Mouse (Mus musculus): ENCODE measurements around the gene Ccnd3. TPM values are rescaled to one million over a fixed set of nuclear protein-coding genes. Genes with fewer than 3 reads are reported as not detected.

Gene Ccnd3
- polyA plus RNA-seq, 2 experiments, result 349 to 520 TPM

DNA sequence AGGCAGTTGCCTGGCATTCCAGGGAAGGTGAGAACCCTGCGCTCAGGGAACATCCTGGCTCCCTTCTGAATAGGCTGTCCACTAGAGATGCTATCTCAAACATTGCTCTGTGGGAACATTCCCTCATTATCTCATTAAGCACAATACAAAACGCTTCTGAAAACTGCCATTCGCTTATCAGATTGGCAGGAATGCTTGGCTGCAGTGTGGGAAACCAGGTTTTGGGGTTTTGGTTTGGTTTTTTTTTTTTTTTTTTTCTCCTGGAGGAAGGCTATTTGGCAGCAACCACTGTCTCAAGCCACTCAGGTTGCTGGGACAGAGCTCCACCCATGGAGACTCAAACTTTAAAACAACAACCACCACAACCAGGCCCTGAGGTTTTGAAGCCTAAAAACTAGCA lies 25.0 kb upstream of the Ccnd3 start:
- WGBS, result 60% methylated on average over 3 of the region's 3 CpGs

DNA sequence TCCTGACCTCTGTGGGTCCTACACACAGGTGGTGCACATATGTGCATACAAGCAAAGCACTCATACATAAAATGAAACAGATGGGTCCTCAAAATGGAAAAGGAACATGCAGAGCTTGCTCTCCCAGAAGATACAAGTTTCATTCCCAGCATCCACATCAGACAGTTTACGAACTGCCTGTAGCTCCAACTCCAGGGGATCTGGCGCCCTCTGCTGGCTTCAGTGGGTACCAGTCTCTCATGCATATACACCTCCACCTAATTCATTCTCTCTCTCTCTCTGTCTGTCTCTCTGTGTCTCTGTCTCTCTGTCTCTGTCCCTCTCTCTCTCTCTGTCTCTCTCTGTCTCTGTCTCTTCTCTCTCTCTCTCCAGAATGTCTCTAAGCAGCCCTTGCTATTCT lies 22.4 kb upstream of the Ccnd3 start:
- H3K9me3 ChIP-seq (ENCODE audit: control insufficient read depth, low read length), result no peaks in the 10 kb centered on the region
- ATAC-seq (ENCODE audit: low FRiP score, low read depth) (no peak), DNase-seq (ENCODE audit: low spot score) (no peak)
- H3K4me1 ChIP-seq (ENCODE audit: control insufficient read depth, insufficient read depth, low read length), result 0 out of 2 replicates have a peak, but pooled peaks cover 9% of the 10 kb centered on the region
- no peak overlapping the region for H3K4me3 ChIP-seq (replicated peaks; ENCODE audit: low read length)
- H3K27me3 ChIP-seq (ENCODE audit: control insufficient read depth, insufficient read depth, low read length), result no peaks in the 10 kb centered on the region
- no peak overlapping the region for H3K27ac ChIP-seq (replicated peaks; ENCODE audit: low read depth, low read length)
- no peak for TF ChIP-seq POLR2A (IDR thresholded peaks at IDR 0.05; ENCODE audit: borderline replicate concordance, extremely low read depth, insufficient read depth, insufficient read length)
- H3K4me2 ChIP-seq (replicated peaks; ENCODE audit: low read depth, low read length, severe bottlenecking), result no peak overlapping the region
- 47% methylated on average over 2 of the region's 2 CpGs for WGBS
- H3K9ac ChIP-seq (ENCODE audit: low read depth, low read length, severe bottlenecking), result no peak overlapping the region
- H3K36me3 ChIP-seq (ENCODE audit: control insufficient read depth, insufficient read depth, low read length), result 0 out of 2 replicates have a peak, but pooled peaks cover 2% of the 10 kb centered on the region

More for the DNA sequence above, 25.0 kb upstream of the Ccnd3 start:
- Histone ChIP-seq H3K4me2 (replicated peaks; ENCODE audit: low read depth, low read length, severe bottlenecking) (no peak overlapping the region), H3K27me3 (ENCODE audit: control insufficient read depth, insufficient read depth, low read length) (no peaks in the 10 kb centered on the region), H3K9me3 (ENCODE audit: control insufficient read depth, low read length) (no peaks in the 10 kb centered on the region), H3K9ac (ENCODE audit: low read depth, low read length, severe bottlenecking) (no peak overlapping the region), H3K4me1 (ENCODE audit: control insufficient read depth, insufficient read depth, low read length) (0 out of 2 replicates have a peak, but pooled peaks cover 4% of the 10 kb centered on the region), H3K27ac (replicated peaks; ENCODE audit: low read depth, low read length) (no peak overlapping the region), H3K36me3 (ENCODE audit: control insufficient read depth, insufficient read depth, low read length) (no peaks in the 10 kb centered on the region), H3K4me3 (replicated peaks; ENCODE audit: low read length) (no peak overlapping the region)
- TF ChIP-seq POLR2A (IDR thresholded peaks at IDR 0.05; ENCODE audit: borderline replicate concordance, extremely low read depth, insufficient read depth, insufficient read length), result no peak
- no peak for DNase-seq (ENCODE audit: low spot score)
- no peak for ATAC-seq (ENCODE audit: low FRiP score, low read depth)

DNA sequence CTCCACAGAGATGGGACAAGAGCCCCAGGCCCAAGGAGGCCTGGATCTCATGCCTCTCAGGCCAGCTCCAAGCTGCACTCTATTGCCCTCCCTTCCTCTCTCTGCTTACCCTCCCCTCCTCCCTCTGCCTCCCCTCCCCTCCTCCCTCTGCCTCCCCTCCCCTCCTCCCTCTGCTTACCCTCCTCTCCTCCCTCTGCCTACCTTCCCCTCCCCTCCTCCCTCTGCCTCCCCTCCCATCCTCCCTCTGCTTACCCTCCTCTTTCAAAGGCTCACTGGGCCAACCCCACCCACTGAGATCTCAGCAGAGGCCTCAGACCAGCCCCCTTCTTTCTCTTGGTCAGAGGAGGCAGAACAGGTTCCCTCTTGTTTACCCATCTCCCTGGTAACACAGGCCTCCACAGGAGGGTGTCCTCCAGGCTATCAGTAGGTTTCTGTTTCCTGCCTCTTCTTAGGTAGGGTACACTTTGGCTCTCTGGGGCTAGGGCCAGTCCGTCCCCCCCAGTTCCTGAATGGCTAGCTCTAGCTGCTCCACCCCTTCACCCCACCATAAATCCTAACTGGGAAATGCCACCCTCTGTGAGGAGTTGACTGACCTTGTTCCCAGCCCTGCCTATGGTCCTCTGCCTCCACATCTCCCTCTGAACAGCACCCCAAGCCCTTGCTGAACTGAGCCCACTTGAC lies 20.5 kb upstream of the Ccnd3 start:
- Histone ChIP-seq H3K27me3 (ENCODE audit: control insufficient read depth, insufficient read depth, low read length) (no peaks in the 10 kb centered on the region), H3K4me2 (replicated peaks; ENCODE audit: low read depth, low read length, severe bottlenecking) (no peak overlapping the region), H3K4me3 (replicated peaks; ENCODE audit: low read length) (no peak overlapping the region), H3K27ac (replicated peaks; ENCODE audit: low read depth, low read length) (no peak overlapping the region; the same call in 1 of the 2 replicates), H3K9ac (ENCODE audit: low read depth, low read length, severe bottlenecking) (no peak overlapping the region), H3K4me1 (ENCODE audit: control insufficient read depth, insufficient read depth, low read length) (0 out of 2 replicates have a peak, but pooled peaks cover 9% of the 10 kb centered on the region), H3K9me3 (ENCODE audit: control insufficient read depth, low read length) (no peaks in the 10 kb centered on the region), H3K36me3 (ENCODE audit: control insufficient read depth, insufficient read depth, low read length) (peaks cover 20% of the 10 kb centered on the region)
- DNase-seq (ENCODE audit: low spot score), result no peak
- peak; percentile 45; the same call in 1 of the 2 replicates for ATAC-seq (ENCODE audit: low FRiP score, low read depth)
- WGBS, result 28% methylated on average over 1 of the region's 1 CpGs
- no peak for TF ChIP-seq POLR2A (IDR thresholded peaks at IDR 0.05; ENCODE audit: borderline replicate concordance, extremely low read depth, insufficient read depth, insufficient read length)

DNA sequence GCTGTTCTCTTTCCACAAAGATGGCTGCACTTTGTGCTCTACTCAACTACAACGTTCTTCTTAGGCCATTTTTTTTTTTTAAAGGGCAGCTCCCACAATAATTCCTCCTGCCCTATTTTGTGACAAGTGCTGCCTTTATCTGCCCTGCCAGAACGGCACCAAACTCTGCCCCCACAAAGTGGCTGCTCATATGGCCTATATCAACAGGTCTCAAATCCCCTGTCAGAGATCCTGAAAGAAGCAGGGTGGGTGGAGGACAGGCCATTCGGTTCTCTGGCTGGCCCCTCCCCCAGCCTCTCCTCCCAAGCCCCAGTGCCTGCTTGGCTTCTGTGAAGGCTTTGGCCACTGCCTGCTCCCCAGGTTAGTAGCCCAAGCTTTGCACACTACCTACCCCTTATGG lies 19.9 kb upstream of the Ccnd3 start:
- H3K4me3 ChIP-seq (replicated peaks; ENCODE audit: low read length), result no peak overlapping the region
- H3K9ac ChIP-seq (ENCODE audit: low read depth, low read length, severe bottlenecking), result no peak overlapping the region
- WGBS, result 11% methylated on average over 3 of the region's 3 CpGs
- no peak overlapping the region for H3K4me2 ChIP-seq (replicated peaks; ENCODE audit: low read depth, low read length, severe bottlenecking)
- DNase-seq (ENCODE audit: low spot score) (no peak), ATAC-seq (ENCODE audit: low FRiP score, low read depth) (no peak)
- no peaks in the 10 kb centered on the region for H3K9me3 ChIP-seq (ENCODE audit: control insufficient read depth, low read length)
- no peaks in the 10 kb centered on the region for H3K27me3 ChIP-seq (ENCODE audit: control insufficient read depth, insufficient read depth, low read length)
- 0 out of 2 replicates have a peak overlapping the region, but pooled peaks have one; percentile 38 for H3K27ac ChIP-seq (replicated peaks; ENCODE audit: low read depth, low read length)
- 0 out of 2 replicates have a peak, but pooled peaks cover 9% of the 10 kb centered on the region for H3K4me1 ChIP-seq (ENCODE audit: control insufficient read depth, insufficient read depth, low read length)
- TF ChIP-seq POLR2A (IDR thresholded peaks at IDR 0.05; ENCODE audit: borderline replicate concordance, extremely low read depth, insufficient read depth, insufficient read length), result no peak
- H3K36me3 ChIP-seq (ENCODE audit: control insufficient read depth, insufficient read depth, low read length), result peaks cover 26% of the 10 kb centered on the region

DNA sequence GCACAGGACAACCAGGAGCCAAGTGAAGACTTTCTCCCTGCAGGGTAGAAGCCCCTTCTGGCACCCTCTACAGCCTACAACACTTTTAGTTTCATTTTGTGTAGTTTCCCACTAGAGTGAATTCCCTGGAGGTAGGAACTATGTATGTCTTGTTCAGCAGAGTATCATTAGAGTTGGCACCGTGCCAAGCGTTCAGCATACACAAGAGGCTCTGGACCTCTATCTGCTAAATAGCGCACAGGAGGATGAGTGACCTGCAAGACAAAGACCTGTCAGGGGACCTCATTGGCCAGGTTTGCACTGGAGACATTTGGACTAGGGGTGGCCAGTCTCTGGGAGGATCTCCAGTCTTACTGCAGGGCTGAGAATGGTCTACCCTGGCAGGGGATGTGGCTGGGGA lies 19.1 kb upstream of the Ccnd3 start:
- no peak for TF ChIP-seq POLR2A (IDR thresholded peaks at IDR 0.05; ENCODE audit: borderline replicate concordance, extremely low read depth, insufficient read depth, insufficient read length)
- no peaks in the 10 kb centered on the region for H3K9me3 ChIP-seq (ENCODE audit: control insufficient read depth, low read length)
- no peak for ATAC-seq (ENCODE audit: low FRiP score, low read depth)
- DNase-seq (ENCODE audit: low spot score), result no peak
- 0 out of 2 replicates have a peak, but pooled peaks cover 9% of the 10 kb centered on the region for H3K4me1 ChIP-seq (ENCODE audit: control insufficient read depth, insufficient read depth, low read length)
- no peaks in the 10 kb centered on the region for H3K27me3 ChIP-seq (ENCODE audit: control insufficient read depth, insufficient read depth, low read length)
- no peak overlapping the region for H3K4me2 ChIP-seq (replicated peaks; ENCODE audit: low read depth, low read length, severe bottlenecking)
- H3K27ac ChIP-seq (replicated peaks; ENCODE audit: low read depth, low read length), result no peak overlapping the region
- H3K36me3 ChIP-seq (ENCODE audit: control insufficient read depth, insufficient read depth, low read length), result peaks cover 34% of the 10 kb centered on the region
- WGBS, result 85% methylated on average over 3 of the region's 3 CpGs
- no peak overlapping the region for H3K4me3 ChIP-seq (replicated peaks; ENCODE audit: low read length)
- no peak overlapping the region for H3K9ac ChIP-seq (ENCODE audit: low read depth, low read length, severe bottlenecking)
